Mouse (Mus musculus) ES-Bruce4 (cell line): ENCODE results near the gene Bri3.

Experiments used
- CTCF ChIP-seq: IDR thresholded peaks from one replicate; pipeline ENCODE4 v1.8.1; 2011; ENCODE audit warnings: low read depth, low read length
- EP300 ChIP-seq: IDR thresholded peaks from 2 replicates; pipeline ENCODE4 v1.6.1; 2011; ENCODE audit warnings: low read depth, low read length; ENCODE audit not compliant: insufficient read depth
- POLR2A ChIP-seq: IDR thresholded peaks from one replicate; pipeline ENCODE4 v1.8.1; 2011; ENCODE audit warnings: low read length; ENCODE audit not compliant: insufficient read depth

GRCm38 (mm10) chr5:144286591-144287266 is 42.5 kb downstream of the Bri3 start:
- TF ChIP-seq CTCF (no peak), POLR2A (no peak), EP300 (no peak)
